Mouse (Mus musculus) myocyte (in vitro differentiated cells): ENCODE measurements at regions not wholly inside any gene's neighbourhood (a gene's known extent, or its start where the extent isn't known, plus 50 kb on each side); places are given as distances from the start of the nearest gene placed in this dataset.

Source experiments
- CEBPB ChIP-seq: IDR thresholded peaks from 2 replicates; pipeline ENCODE4 v1.6.1; 2011; ENCODE audit warnings: mild to moderate bottlenecking, moderate library complexity; ENCODE audit not compliant: poor library complexity, insufficient read depth, severe bottlenecking
- E2F4 ChIP-seq: IDR thresholded peaks from one replicate; pipeline ENCODE4 v1.6.1; 2011; ENCODE audit warnings: mild to moderate bottlenecking, control low read depth, moderate library complexity; ENCODE audit not compliant: insufficient read depth
- MAX ChIP-seq: IDR thresholded peaks from one replicate; pipeline ENCODE4 v1.6.1; 2011; ENCODE audit warnings: low read depth, mild to moderate bottlenecking, control low read depth
- MYOD1 ChIP-seq, 3 experiments: IDR thresholded peaks; one replicate each; pipeline ENCODE4 v1.6.1; 2011; ENCODE audit warnings: control low read depth in 2 of 3, low read depth in 2 of 3, mild to moderate bottlenecking in 2 of 3, moderate library complexity in 1 of 3; ENCODE audit not compliant: insufficient read length in 2 of 3, control insufficient read depth in 1 of 3
- MYOG ChIP-seq, 3 experiments: IDR thresholded peaks; one replicate each; pipeline ENCODE4 v1.6.1; 2011; ENCODE audit warnings: control low read depth in 2 of 3, low read depth in 2 of 3, mild to moderate bottlenecking in 2 of 3; ENCODE audit not compliant: insufficient read length in 2 of 3, control insufficient read depth in 1 of 3, insufficient read depth in 1 of 3
- POLR2A ChIP-seq: IDR thresholded peaks from one replicate; pipeline ENCODE4 v1.6.1; 2011; ENCODE audit warnings: low read depth, mild to moderate bottlenecking, control low read depth, moderate library complexity; ENCODE audit not compliant: insufficient read length
- POLR2AphosphoS2 ChIP-seq: IDR thresholded peaks from one replicate; pipeline ENCODE4 v1.6.1; 2011; ENCODE audit warnings: low read depth, control low read depth; ENCODE audit not compliant: insufficient read length
- REST ChIP-seq: IDR thresholded peaks from one replicate; pipeline ENCODE4 v1.6.1; 2011; ENCODE audit warnings: mild to moderate bottlenecking, control low read depth, moderate library complexity; ENCODE audit not compliant: insufficient read depth, insufficient read length
- SRF ChIP-seq: IDR thresholded peaks from one replicate; pipeline ENCODE4 v1.6.1; 2011; ENCODE audit warnings: low read depth; ENCODE audit not compliant: control insufficient read depth, insufficient read length
- TCF12 ChIP-seq: IDR thresholded peaks from one replicate; pipeline ENCODE4 v1.6.1; 2011; ENCODE audit warnings: mild to moderate bottlenecking, control low read depth; ENCODE audit not compliant: poor library complexity, insufficient read depth, severe bottlenecking
- TCF3 ChIP-seq: IDR thresholded peaks from one replicate; pipeline ENCODE4 v1.6.1; 2011; ENCODE audit warnings: low read depth, control low read depth; ENCODE audit not compliant: insufficient read length
- USF1 ChIP-seq: IDR thresholded peaks from one replicate; pipeline ENCODE4 v1.6.1; 2011; ENCODE audit warnings: low read depth, mild to moderate bottlenecking, control low read depth, moderate library complexity

- TF ChIP-seq POLR2A = no peak
- TF ChIP-seq TCF12 = no peak
- TF ChIP-seq USF1 = no peak
- no peak for TF ChIP-seq MAX
- TF ChIP-seq E2F4 = no peak
- TF ChIP-seq TCF3 = no peak
- TF ChIP-seq MYOD1 (IDR thresholded peaks at IDR 0.05; ENCODE audit: control insufficient read depth in 1 of 3, insufficient read length in 2 of 3, low read depth in 2 of 3) = no peak
- TF ChIP-seq CEBPB = no peak
- TF ChIP-seq POLR2AphosphoS2 = no peak
- TF ChIP-seq MYOG (IDR thresholded peaks at IDR 0.05; ENCODE audit: control insufficient read depth in 1 of 3, insufficient read depth in 1 of 3, insufficient read length in 2 of 3, low read depth in 2 of 3) = no peak
- TF ChIP-seq SRF = no peak
- no peak for TF ChIP-seq REST
Measured at GRCm38 (mm10) chr1:51529653-51530052, 51.4 kb upstream of the Nabp1 start.
